In the genomic region with DNA sequence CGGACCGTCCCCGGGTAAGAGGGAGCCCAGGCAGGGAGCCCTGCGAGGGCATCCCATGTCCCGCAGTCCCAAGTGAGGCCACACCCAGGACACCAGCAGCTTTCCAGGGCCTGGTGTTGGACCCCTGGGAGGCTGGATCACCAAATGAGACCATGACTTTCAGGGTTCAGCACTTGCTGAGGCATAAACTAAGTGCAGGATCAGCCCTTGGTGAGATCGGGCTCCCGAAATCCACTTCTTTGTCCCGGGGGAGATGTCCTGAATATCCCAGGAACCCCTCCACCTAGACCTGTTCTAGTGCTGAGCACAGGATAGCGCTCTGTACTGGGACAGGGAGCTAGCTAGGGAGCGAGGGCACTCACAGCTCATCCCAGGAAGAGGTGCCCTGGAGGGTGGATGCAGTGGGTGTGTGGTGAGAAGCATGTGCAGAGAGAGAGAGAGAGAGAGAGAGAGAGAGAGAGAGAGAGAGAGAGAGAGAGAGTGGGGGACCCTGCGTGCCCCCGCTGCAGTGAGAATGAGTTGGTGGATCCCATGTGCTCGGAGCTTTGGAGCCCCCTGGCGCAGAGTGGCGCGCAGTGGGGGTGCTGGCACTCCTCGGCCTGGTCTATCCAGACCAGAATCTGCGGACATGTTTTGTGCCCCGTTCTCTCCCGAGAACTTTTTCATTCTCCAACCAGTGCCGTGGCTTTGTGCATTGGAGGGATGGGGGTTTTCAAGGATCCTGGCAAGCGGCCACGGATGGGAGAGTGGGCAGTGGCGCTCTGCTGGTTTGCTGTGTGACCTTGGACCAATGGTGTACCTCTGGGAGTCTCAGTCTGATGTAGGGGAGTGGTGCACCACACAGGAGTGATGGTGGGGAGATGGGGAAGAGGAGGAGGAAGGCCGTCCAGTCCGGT, we compare ENCODE assay signal across 8 mouse cellular contexts.
DNase-seq lines count a peak whose midpoint lies in the region; ATAC-seq and TF ChIP-seq lines count a peak whose summit lies in the region.

No protein-coding gene starts in this region.

- 17% methylated on average over 26 of the region's 26 CpGs for WGBS in heart, postnatal 0 days
- WGBS in forebrain, embryonic 16.5 days = 8% methylated on average over 26 of the region's 26 CpGs
- WGBS in midbrain, embryonic 12.5 days = 10% methylated on average over 26 of the region's 26 CpGs

- H3K4me1 ChIP-seq in heart, postnatal 0 days (ENCODE audit: control insufficient read depth, insufficient read depth) = peaks cover 7% of the 10 kb centered on the region; the same call in 1 of the 2 replicates
- H3K4me1 ChIP-seq in forebrain, embryonic 16.5 days (replicated peaks; ENCODE audit: control insufficient read depth, insufficient read depth, low read length) = peaks cover 14% of the 10 kb centered on the region
- peaks cover 55% of the 10 kb centered on the region for H3K4me1 ChIP-seq in midbrain, embryonic 12.5 days

- no peak for TF ChIP-seq EP300 in heart, postnatal 0 days (IDR thresholded peaks at IDR 0.05; ENCODE audit: low read depth)

- no peak for ATAC-seq in heart, postnatal 0 days (ENCODE audit: insufficient read depth, low read depth)
- ATAC-seq in forebrain, embryonic 16.5 days = 0 out of 2 replicates have a peak, but pooled peaks have one; percentile 34
- peak; percentile 13; the same call in 1 of the 2 replicates for ATAC-seq in midbrain, embryonic 12.5 days (ENCODE audit: low FRiP score, low read depth)

- peaks cover 82% of the 10 kb centered on the region for H3K27me3 ChIP-seq in heart, postnatal 0 days (ENCODE audit: control insufficient read depth, insufficient read depth, low read length)
- H3K27me3 ChIP-seq in forebrain, embryonic 16.5 days (replicated peaks; ENCODE audit: control insufficient read depth, insufficient read depth, low read length) = peaks cover 9% of the 10 kb centered on the region; the same call in 1 of the 2 replicates
- H3K27me3 ChIP-seq in midbrain, embryonic 12.5 days = peaks cover 63% of the 10 kb centered on the region

- intact Hi-C loops in heart, postnatal 10 days (cut with DNase I) = no loop called here
- intact Hi-C loops in left cerebral cortex, postnatal 25 days (cut with DNase I) = no loop called here

- no peaks in the 10 kb centered on the region for H3K36me3 ChIP-seq in heart, postnatal 0 days (replicated peaks; ENCODE audit: control insufficient read depth, insufficient read depth, low read length)
- no peaks in the 10 kb centered on the region for H3K36me3 ChIP-seq in forebrain, embryonic 16.5 days (ENCODE audit: control insufficient read depth, insufficient read depth)
- no peaks in the 10 kb centered on the region for H3K36me3 ChIP-seq in midbrain, embryonic 12.5 days

- TF ChIP-seq POLR2A in brain, embryonic 14.5 days (IDR thresholded peaks at IDR 0.05; ENCODE audit: borderline replicate concordance, extremely low read depth, insufficient read depth, insufficient read length, poor library complexity, severe bottlenecking) = no peak

- peak overlapping the region; percentile 44 for H3K4me3 ChIP-seq in heart, postnatal 0 days (ENCODE audit: low read depth, low read length)
- peak overlapping the region; percentile 55 for H3K4me3 ChIP-seq in forebrain, embryonic 16.5 days (replicated peaks; ENCODE audit: low read length)
- H3K4me3 ChIP-seq in midbrain, embryonic 12.5 days = peak overlapping the region; percentile 58

- no peak for TF ChIP-seq CTCF in heart, postnatal 0 days (IDR thresholded peaks at IDR 0.05; ENCODE audit: low read depth)
- no peak for TF ChIP-seq CTCF in brain, embryonic 14.5 days (IDR thresholded peaks at IDR 0.05; ENCODE audit: borderline replicate concordance, extremely low read depth, insufficient read depth, insufficient read length)

- no peak overlapping the region for H3K27ac ChIP-seq in heart, postnatal 0 days (ENCODE audit: low read depth)
- H3K27ac ChIP-seq in forebrain, embryonic 16.5 days (ENCODE audit: low read length) = no peak overlapping the region
- H3K27ac ChIP-seq in midbrain, embryonic 12.5 days (replicated peaks) = peak overlapping the region; percentile 4; the same call in 1 of the 2 replicates

- no peak overlapping the region for H3K9ac ChIP-seq in heart, postnatal 0 days (replicated peaks; ENCODE audit: low read depth, low read length)
- H3K9ac ChIP-seq in forebrain, embryonic 16.5 days (replicated peaks; ENCODE audit: low read depth, low read length) = peak overlapping the region; percentile 60
- peak overlapping the region; percentile 77 for H3K9ac ChIP-seq in midbrain, embryonic 12.5 days (replicated peaks)

- peak overlapping the region; percentile 74 for H3K4me2 ChIP-seq in heart, postnatal 0 days (ENCODE audit: low read depth, low read length)
- peak overlapping the region; percentile 92 for H3K4me2 ChIP-seq in forebrain, embryonic 16.5 days (ENCODE audit: low read length)
- peak overlapping the region; percentile 90 for H3K4me2 ChIP-seq in midbrain, embryonic 12.5 days (replicated peaks)

- DNase-seq in heart, postnatal 0 days (ENCODE audit: low spot score) = no peak
- no peak for DNase-seq in heart, postnatal 10 days
- peak; percentile 45 for DNase-seq in brain, embryonic 14.5 days (ENCODE audit: low read depth)
- no peak for DNase-seq in layer of hippocampus, adult 9-11 months
- DNase-seq in left cerebral cortex, postnatal 25 days (ENCODE audit: low spot score in 2 of 2) = no peak
- DNase-seq in lung, postnatal 14 days = no peak

- H3K9me3 ChIP-seq in heart, postnatal 0 days (replicated peaks; ENCODE audit: control insufficient read depth, low read length) = no peaks in the 10 kb centered on the region
- no peaks in the 10 kb centered on the region for H3K9me3 ChIP-seq in forebrain, embryonic 16.5 days (ENCODE audit: control insufficient read depth, low read length)
- H3K9me3 ChIP-seq in midbrain, embryonic 12.5 days = no peaks in the 10 kb centered on the region
